ENCODE assay signal across 14 mouse cellular contexts in the genomic region with DNA sequence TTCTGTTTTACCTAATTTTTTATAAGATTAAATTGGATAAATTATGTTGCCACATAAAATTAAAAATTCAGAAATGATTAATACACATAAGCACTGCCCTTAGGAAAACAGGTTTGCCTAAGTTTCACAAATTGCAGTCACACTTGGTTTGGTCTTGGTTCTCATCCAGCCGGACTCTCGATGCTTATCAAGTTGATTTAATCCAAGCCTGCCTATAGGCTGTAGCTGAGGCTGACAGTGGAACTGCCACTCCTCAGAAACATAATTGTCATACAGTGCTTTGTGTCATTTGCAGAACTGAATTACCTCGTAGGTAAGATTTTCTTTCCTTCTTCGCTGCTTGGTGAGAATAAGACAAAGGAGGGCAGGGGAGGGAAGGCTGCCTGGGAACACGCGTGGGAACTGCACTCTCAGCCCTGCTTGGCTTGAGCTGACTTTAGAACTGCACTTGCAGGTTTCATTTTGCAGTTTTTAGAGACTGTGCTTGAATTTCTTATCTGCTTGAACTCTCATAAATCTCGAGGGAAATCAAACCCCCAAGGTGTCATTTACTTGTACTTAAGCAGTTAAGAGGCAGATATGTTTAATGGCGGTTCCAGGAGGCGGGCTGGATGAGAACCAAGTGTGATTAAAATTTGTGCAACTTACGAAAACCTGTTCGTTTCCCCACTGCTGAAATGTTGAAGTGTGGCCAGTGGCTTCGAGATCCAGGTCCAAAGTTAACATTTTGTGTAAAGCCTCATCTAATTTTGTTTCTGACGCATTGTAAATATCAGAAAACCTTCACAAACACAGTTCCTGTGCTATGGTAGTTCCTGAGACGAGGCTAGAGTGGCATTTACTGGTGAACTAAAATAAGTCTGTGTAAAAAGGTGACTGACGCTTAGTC. TPM values are rescaled to one million over a fixed set of nuclear protein-coding genes. Genes with fewer than 3 reads are reported as not detected.
DNase-seq lines count a peak whose midpoint lies in the region; ATAC-seq and TF ChIP-seq lines count a peak whose summit lies in the region.
"Had no signal": no experiment of that assay in that cellular context is flagged by ENCODE, and none has a peak within 500 bp of the region (broad histone marks: within the 10 kb centered on the region; RNA-seq: fewer than 3 reads in every experiment).

No protein-coding gene starts in this region.

- no peak overlapping the region for H3K9ac ChIP-seq in forebrain, postnatal 0 days
- H3K9ac ChIP-seq in forebrain, embryonic 12.5 days, result no peak overlapping the region
- H3K9ac ChIP-seq in kidney, embryonic 14.5 days (ENCODE audit: low read depth, low read length), result no peak overlapping the region
- H3K9ac ChIP-seq in stomach, embryonic 16.5 days (ENCODE audit: low read length), result no peak overlapping the region
- H3K9ac ChIP-seq: hindbrain, embryonic 14.5 days had no signal

- no peaks in the 10 kb centered on the region for H3K36me3 ChIP-seq in forebrain, postnatal 0 days (ENCODE audit: insufficient read depth)
- no peaks in the 10 kb centered on the region for H3K36me3 ChIP-seq in forebrain, embryonic 12.5 days (replicated peaks)
- H3K36me3 ChIP-seq in kidney, embryonic 14.5 days (ENCODE audit: control insufficient read depth, insufficient read depth, low read length), result peaks cover 2% of the 10 kb centered on the region; the same call in 1 of the 2 replicates
- no peaks in the 10 kb centered on the region for H3K36me3 ChIP-seq in stomach, embryonic 16.5 days (ENCODE audit: control insufficient read depth, insufficient read depth, low read length)

- H3K9me3 ChIP-seq in forebrain, postnatal 0 days (ENCODE audit: low read length), result no peaks in the 10 kb centered on the region
- H3K9me3 ChIP-seq in forebrain, embryonic 12.5 days, result no peaks in the 10 kb centered on the region
- H3K9me3 ChIP-seq in kidney, embryonic 14.5 days (ENCODE audit: control insufficient read depth, low read length), result peaks cover 3% of the 10 kb centered on the region; the same call in 1 of the 2 replicates
- no peaks in the 10 kb centered on the region for H3K9me3 ChIP-seq in stomach, embryonic 16.5 days (replicated peaks; ENCODE audit: control insufficient read depth, low read length)

- H3K27me3 ChIP-seq in forebrain, postnatal 0 days (ENCODE audit: insufficient read depth, low read length), result no peaks in the 10 kb centered on the region
- no peaks in the 10 kb centered on the region for H3K27me3 ChIP-seq in forebrain, embryonic 12.5 days
- no peaks in the 10 kb centered on the region for H3K27me3 ChIP-seq in kidney, embryonic 14.5 days (ENCODE audit: control insufficient read depth, insufficient read depth, low read length)
- H3K27me3 ChIP-seq in stomach, embryonic 16.5 days (ENCODE audit: control insufficient read depth, insufficient read depth, low read length), result no peaks in the 10 kb centered on the region

- H3K4me3 ChIP-seq in forebrain, postnatal 0 days (ENCODE audit: low read depth, low read length), result no peak overlapping the region
- no peak overlapping the region for H3K4me3 ChIP-seq in forebrain, embryonic 12.5 days (replicated peaks)
- peak overlapping the region; percentile 51 for H3K4me3 ChIP-seq in lung, adult 2 months (replicated peaks; ENCODE audit: extremely low read depth, low read depth, low read length)
- H3K4me3 ChIP-seq in kidney, embryonic 14.5 days (ENCODE audit: low read length), result no peak overlapping the region
- H3K4me3 ChIP-seq in stomach, embryonic 16.5 days (replicated peaks; ENCODE audit: low read length), result no peak overlapping the region

- no peak for TF ChIP-seq CTCF in forebrain, postnatal 0 days (IDR thresholded peaks at IDR 0.05; ENCODE audit: low read depth)
- no peak for TF ChIP-seq CTCF in lung, adult 2 months (IDR thresholded peaks at IDR 0.05; ENCODE audit: insufficient read depth, low read length)

- ATAC-seq in forebrain, postnatal 0 days, result peak; percentile 43; the same call in 1 of the 2 replicates
- no peak for ATAC-seq in forebrain, embryonic 12.5 days (ENCODE audit: low FRiP score)
- peak; percentile 49; the same call in 1 of the 2 replicates for ATAC-seq in kidney, embryonic 14.5 days (ENCODE audit: low FRiP score, low TSS enrichment)
- no peak for ATAC-seq in stomach, embryonic 16.5 days (ENCODE audit: insufficient read depth, low FRiP score)

- H3K27ac ChIP-seq in forebrain, postnatal 0 days (ENCODE audit: low read depth, low read length), result 0 out of 2 replicates have a peak overlapping the region, but pooled peaks have one; percentile 15
- H3K27ac ChIP-seq in forebrain, embryonic 12.5 days, result no peak overlapping the region
- no peak overlapping the region; the same call in 1 of the 2 replicates for H3K27ac ChIP-seq in kidney, embryonic 14.5 days (ENCODE audit: low read depth, low read length)
- peak overlapping the region; percentile 25; the same call in 1 of the 2 replicates for H3K27ac ChIP-seq in stomach, embryonic 16.5 days (ENCODE audit: low read length)
- H3K27ac ChIP-seq: hindbrain, embryonic 14.5 days had no signal

- WGBS in forebrain, postnatal 0 days, result 73% methylated on average over 15 of the region's 15 CpGs
- 89% methylated on average over 15 of the region's 15 CpGs for WGBS in forebrain, embryonic 12.5 days
- 63% methylated on average over 15 of the region's 15 CpGs for WGBS in lung, adult 2 months
- WGBS in kidney, embryonic 14.5 days, result 45% methylated on average over 15 of the region's 15 CpGs
- 59% methylated on average over 15 of the region's 15 CpGs for WGBS in stomach, embryonic 16.5 days

- peak; percentile 3 for DNase-seq in forebrain, postnatal 0 days
- DNase-seq in lung, adult 2 months, result no peak
- DNase-seq in lung, postnatal 25 days (ENCODE audit: low spot score), result no peak
- DNase-seq in thymus, postnatal 0 days (ENCODE audit: low spot score), result no peak
- no peak for DNase-seq in cerebellum, adult 11 months
- DNase-seq: adrenal gland, postnatal 25 days; cerebellum, adult 9-11 months; gastrocnemius, postnatal 25 days; right cerebral cortex, postnatal 4 days; thymus, postnatal 25 days had no signal

- no peak for TF ChIP-seq POLR2A in lung, adult 2 months (IDR thresholded peaks at IDR 0.05; ENCODE audit: borderline replicate concordance, extremely low read depth, low read depth, low read length)

- no peak overlapping the region for H3K4me2 ChIP-seq in forebrain, postnatal 0 days (ENCODE audit: low read depth)
- no peak overlapping the region for H3K4me2 ChIP-seq in forebrain, embryonic 12.5 days
- H3K4me2 ChIP-seq in kidney, embryonic 14.5 days (replicated peaks; ENCODE audit: low read depth, low read length), result peak overlapping the region; percentile 17
- no peak overlapping the region for H3K4me2 ChIP-seq in stomach, embryonic 16.5 days (ENCODE audit: low read depth, low read length)
- H3K4me2 ChIP-seq: hindbrain, embryonic 14.5 days had no signal

- no peaks in the 10 kb centered on the region for H3K4me1 ChIP-seq in forebrain, postnatal 0 days (ENCODE audit: insufficient read depth)
- no peaks in the 10 kb centered on the region for H3K4me1 ChIP-seq in forebrain, embryonic 12.5 days
- no peaks in the 10 kb centered on the region; the same call in 1 of the 2 replicates for H3K4me1 ChIP-seq in lung, adult 2 months (ENCODE audit: control insufficient read depth, insufficient read depth, low read length)
- H3K4me1 ChIP-seq in kidney, embryonic 14.5 days (ENCODE audit: control insufficient read depth, insufficient read depth, low read length), result no peaks in the 10 kb centered on the region; the same call in 1 of the 2 replicates
- H3K4me1 ChIP-seq in stomach, embryonic 16.5 days (ENCODE audit: control insufficient read depth, insufficient read depth, low read length), result no peaks in the 10 kb centered on the region

RNA-seq across cellular contexts. Expression of a gene that starts 8.7 kb away (rescaled TPM):
- total RNA-seq in forebrain, postnatal 0 days (2014; rRNA removed), result 54.5 TPM in 2 replicates
- polyA plus RNA-seq in forebrain, postnatal 0 days (2015; fragmentation: Nextera tagmentation; extraction: Ambion mirVana), result 74.0 and 85.5 TPM in 2 replicates
- polyA plus RNA-seq in forebrain, embryonic 12.5 days (2016; fragmentation: Nextera tagmentation; extraction: Ambion mirVana), result 70.3 and 73.1 TPM in 2 replicates
- polyA plus RNA-seq in lung, adult 2 months (2012; rRNA removed), result 19.6 and 33.1 TPM in 2 replicates
- polyA plus RNA-seq in kidney, embryonic 14.5 days (2014; fragmentation: Nextera tagmentation; extraction: Ambion mirVana), result 56.3 and 66.1 TPM in 2 replicates
- polyA plus RNA-seq in stomach, embryonic 16.5 days (2015; fragmentation: Nextera tagmentation; extraction: Ambion mirVana), result 56.6 and 58.3 TPM in 2 replicates
- 48.1 and 53.7 TPM in 2 replicates for polyA plus RNA-seq in thymus, postnatal 0 days (2015; fragmentation: Nextera tagmentation; extraction: Ambion mirVana)

Comparison
In these comparisons a context has a peak if more than half of its experiments do, and no peak if none do; other contexts are left out.
1. ATAC-seq: peak in forebrain, postnatal 0 days (single experiment) and kidney, embryonic 14.5 days (single experiment); none in forebrain, embryonic 12.5 days (single experiment) and stomach, embryonic 16.5 days (single experiment).
2. H3K27ac ChIP-seq: peak in forebrain, postnatal 0 days (single experiment) and stomach, embryonic 16.5 days (single experiment); none in forebrain, embryonic 12.5 days (single experiment) and kidney, embryonic 14.5 days (single experiment).